Mouse (Mus musculus): ENCODE data around the gene Ucn2. TPM values are rescaled to one million over a fixed set of nuclear protein-coding genes. Genes with fewer than 3 reads are reported as not detected.

Ucn2 gene
- polyA plus RNA-seq (2017; shearing (Covaris generic)): not detected

DNA sequence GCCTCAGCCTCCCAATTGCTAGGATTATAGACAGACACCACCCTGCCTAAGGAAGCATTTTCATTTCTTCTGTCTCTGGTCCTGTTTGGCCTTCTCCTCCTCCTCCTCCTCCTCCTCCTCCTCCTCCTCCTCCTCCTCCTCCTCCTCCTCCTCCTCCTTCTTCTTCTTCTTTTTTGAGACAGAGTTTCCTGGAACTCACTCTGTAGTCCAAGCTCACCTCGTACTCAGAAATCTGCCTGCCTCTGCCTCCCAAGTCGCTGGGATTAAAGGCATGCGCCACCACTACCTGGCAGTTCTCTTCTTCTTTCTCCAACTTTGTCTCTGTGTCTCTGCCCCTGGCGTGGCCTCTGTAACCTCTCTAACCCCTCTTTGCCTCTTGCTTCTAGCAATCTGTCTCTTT is at the start of gene Ucn2:
Gene Ucn2, plus strand, starts transcription at position 301 of the 400 bp plus-strand sequence.

DNA sequence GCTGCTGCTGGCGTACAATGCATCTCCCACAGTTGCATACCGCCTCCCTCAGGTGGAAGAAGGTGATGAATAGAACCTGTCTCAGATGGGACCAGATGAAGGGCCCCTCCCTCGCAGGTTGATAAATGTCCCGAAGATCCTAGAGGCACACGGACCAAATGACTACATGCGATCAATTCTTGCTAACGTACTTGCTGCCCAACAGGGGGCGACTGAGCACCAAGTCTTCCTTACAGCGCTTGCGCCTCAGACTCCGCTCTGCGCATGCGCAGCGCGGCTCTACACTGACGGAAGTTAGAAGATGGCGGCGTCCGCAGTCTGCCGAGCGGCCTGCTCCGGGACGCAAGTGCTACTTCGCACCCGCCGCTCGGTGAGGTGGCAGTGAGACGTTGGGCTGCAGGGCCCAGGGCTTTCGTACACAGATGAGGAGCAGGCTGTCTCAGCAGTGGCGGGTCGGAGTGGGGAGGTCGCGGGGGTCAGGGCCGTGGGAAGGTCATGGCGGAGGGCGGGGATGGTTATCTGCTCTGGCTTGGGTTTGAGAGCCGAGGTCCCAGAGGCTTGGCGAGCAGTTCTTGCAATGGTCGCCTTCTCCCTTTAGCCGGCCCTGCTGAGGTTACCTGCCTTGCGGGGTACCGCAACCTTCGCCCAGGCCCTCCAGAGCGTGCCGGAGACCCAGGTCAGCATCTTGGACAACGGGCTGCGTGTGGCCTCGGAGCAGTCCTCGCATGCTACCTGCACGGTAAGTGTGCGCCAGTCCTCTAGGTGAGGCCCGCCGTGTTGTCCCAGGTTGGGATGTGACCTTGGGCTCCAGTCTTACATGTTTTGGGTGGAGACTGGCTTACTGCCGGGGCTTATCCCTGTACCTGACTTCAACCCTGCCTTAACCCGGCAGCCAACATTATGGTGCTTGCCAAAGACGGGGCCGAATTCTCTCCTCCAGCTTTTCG is 49.1 kb upstream of the Ucn2 start, which contains the start of gene Uqcrc1:
Gene Uqcrc1, plus strand, starts transcription at position 216 of the 947 bp plus-strand sequence.

DNA sequence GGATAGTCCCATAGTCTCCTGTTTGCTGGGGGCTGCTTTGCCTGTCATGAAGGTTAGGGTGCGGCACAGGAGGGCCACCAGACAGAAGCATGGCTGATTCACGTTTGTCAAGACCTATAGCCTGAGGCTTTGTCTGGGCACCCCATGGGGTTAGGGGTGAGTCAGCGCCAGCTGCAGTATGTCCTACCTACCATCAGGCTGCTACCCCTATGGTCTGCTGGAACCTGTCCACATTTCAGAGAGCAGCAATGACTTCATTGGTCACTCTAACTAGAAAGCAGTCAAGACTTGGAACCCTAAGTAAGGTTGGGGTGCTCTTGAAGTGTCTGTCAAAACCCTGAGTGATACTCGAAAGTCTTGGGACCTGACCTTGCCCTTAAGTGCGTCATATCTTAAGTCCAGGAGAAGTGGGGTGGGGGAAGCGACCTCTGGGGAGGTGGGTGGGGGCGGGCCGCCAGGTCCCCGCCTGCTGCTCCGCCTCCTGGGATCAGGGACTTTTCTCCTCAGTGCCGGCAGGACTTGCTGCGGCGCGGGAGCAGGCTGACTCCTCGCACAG is 32.7 kb upstream of the Ucn2 start, which contains the start of gene Col7a1:
Gene Col7a1, plus strand, starts transcription at position 506 of the 556 bp plus-strand sequence.

DNA sequence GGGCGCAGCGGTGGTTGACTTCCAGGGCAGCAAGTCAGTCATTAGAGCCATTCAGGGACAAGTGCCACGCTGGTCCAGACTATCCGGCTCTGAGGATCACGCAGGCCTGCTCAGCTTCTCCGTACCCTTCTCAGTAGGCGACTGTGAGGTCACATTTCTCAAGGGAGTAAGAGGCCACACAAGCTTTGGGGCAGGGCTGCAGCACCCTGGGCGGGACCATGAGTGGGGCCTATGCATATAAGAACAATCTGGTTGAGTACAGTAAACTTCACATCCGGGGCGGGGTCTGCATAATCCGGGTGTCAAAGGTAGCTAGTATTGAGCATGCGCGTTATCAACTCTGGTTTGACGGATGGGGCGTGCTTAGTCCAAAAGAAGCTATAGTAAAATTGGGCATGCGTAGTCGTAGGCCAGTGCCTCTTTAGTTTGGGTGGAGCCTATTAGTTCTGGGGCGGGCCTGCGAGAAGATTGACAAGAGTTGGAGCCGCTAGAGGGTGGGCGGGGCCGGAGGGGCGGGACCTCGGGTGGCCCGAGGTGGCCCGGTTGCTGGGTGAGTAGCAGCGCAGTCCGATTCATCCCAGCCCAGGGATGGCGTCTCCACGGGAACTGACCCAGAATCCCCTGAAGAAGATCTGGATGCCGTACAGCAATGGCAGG is 5.7 kb downstream of the Ucn2 start, which contains the start of gene Pfkfb4:
Gene Pfkfb4, plus strand, starts transcription at position 351 of the 657 bp plus-strand sequence.

Other genes with a start within 250 kb of the Ucn2 start
- 21.2 TPM for gene Ip6k2, start 202.2 kb upstream of the Ucn2 start, polyA plus RNA-seq (2017; shearing (Covaris generic))
- gene Nckipsd, start 177.6 kb upstream of the Ucn2 start, polyA plus RNA-seq (2017; shearing (Covaris generic)): 5.2 TPM
- 0.06 TPM for gene Celsr3, start 159.7 kb upstream of the Ucn2 start, polyA plus RNA-seq (2017; shearing (Covaris generic))
- 19.5 TPM for gene Slc26a6, start 132.7 kb upstream of the Ucn2 start, polyA plus RNA-seq (2017; shearing (Covaris generic))
- not detected for gene Tmem89, start 71.4 kb upstream of the Ucn2 start, polyA plus RNA-seq (2017; shearing (Covaris generic))
- gene Uqcrc1, start 49.4 kb upstream of the Ucn2 start, polyA plus RNA-seq (2017; shearing (Covaris generic)): 346 TPM
- 0.95 TPM for gene Col7a1, start 32.4 kb upstream of the Ucn2 start, polyA plus RNA-seq (2017; shearing (Covaris generic))
- gene Pfkfb4, start 5.8 kb downstream of the Ucn2 start, polyA plus RNA-seq (2017; shearing (Covaris generic)): 5.7 TPM
- 4,784 TPM for gene Shisa5, start 52.6 kb downstream of the Ucn2 start, polyA plus RNA-seq (2017; shearing (Covaris generic))
- 120 TPM for gene Trex1, start 73.7 kb downstream of the Ucn2 start, polyA plus RNA-seq (2017; shearing (Covaris generic))
- gene Atrip, start 88.1 kb downstream of the Ucn2 start, polyA plus RNA-seq (2017; shearing (Covaris generic)): 22.8 TPM
- gene Ccdc51, start 96.5 kb downstream of the Ucn2 start, polyA plus RNA-seq (2017; shearing (Covaris generic)): 18.4 TPM
- 624 TPM for gene Tma7, start 96.6 kb downstream of the Ucn2 start, polyA plus RNA-seq (2017; shearing (Covaris generic))
- gene Plxnb1, start 109.4 kb downstream of the Ucn2 start, polyA plus RNA-seq (2017; shearing (Covaris generic)): 3.3 TPM
- gene Fbxw21, start 176.0 kb downstream of the Ucn2 start, polyA plus RNA-seq (2017; shearing (Covaris generic)): not detected
- gene Fbxw13, start 210.0 kb downstream of the Ucn2 start, polyA plus RNA-seq (2017; shearing (Covaris generic)): not detected
- not detected for gene Fbxw20, start 248.7 kb downstream of the Ucn2 start, polyA plus RNA-seq (2017; shearing (Covaris generic))

Measured in activated CD4-positive, CD25-positive, alpha-beta regulatory T cell, adult 9 weeks (primary cell).